Mouse (Mus musculus): ENCODE measurements around the gene Olfr960. TPM values are rescaled to one million over a fixed set of nuclear protein-coding genes. Genes with fewer than 3 reads are reported as not detected.

The Olfr960 gene
- polyA plus RNA-seq, 1 experiment from 2014 or later, result not detected

- Histone ChIP-seq H3K27me3 (replicated peaks; ENCODE audit: control insufficient read depth, insufficient read depth, low read length) (no peaks in the 10 kb centered on the region), H3K4me2 (ENCODE audit: low read length) (no peak overlapping the region), H3K4me1 (replicated peaks; ENCODE audit: control insufficient read depth, insufficient read depth, low read length) (no peaks in the 10 kb centered on the region), H3K36me3 (ENCODE audit: control insufficient read depth, insufficient read depth, low read length) (no peaks in the 10 kb centered on the region), H3K9ac (ENCODE audit: low read length) (no peak overlapping the region), H3K27ac (ENCODE audit: low read depth) (no peak overlapping the region), H3K9me3 (ENCODE audit: control insufficient read depth, low read length) (no peaks in the 10 kb centered on the region), H3K4me3 (ENCODE audit: low read depth, low read length) (no peak overlapping the region)
- DNase-seq (ENCODE audit: low spot score) (no peak), ATAC-seq (replicated peaks; ENCODE audit: low FRiP score, low TSS enrichment, low read depth) (no peak)
- 87% methylated on average over 2 of the region's 2 CpGs for WGBS
Observed at GRCm38 (mm10) chr9:39669723-39670122, 48.5 kb downstream of the Olfr960 start.

Other genes with a start within 250 kb of the Olfr960 start
- gene Olfr951, start 234.0 kb upstream of the Olfr960 start, polyA plus RNA-seq (2014; fragmentation: Nextera tagmentation; extraction: Ambion mirVana), result not detected in 2 replicates
- not detected in 2 replicates for gene Olfr952, start 194.2 kb upstream of the Olfr960 start, polyA plus RNA-seq (2014; fragmentation: Nextera tagmentation; extraction: Ambion mirVana)
- gene Olfr954, start 164.7 kb upstream of the Olfr960 start, polyA plus RNA-seq (2014; fragmentation: Nextera tagmentation; extraction: Ambion mirVana), result not detected in 2 replicates
- not detected in 2 replicates for gene Olfr955, start 149.4 kb upstream of the Olfr960 start, polyA plus RNA-seq (2014; fragmentation: Nextera tagmentation; extraction: Ambion mirVana)
- gene Olfr44, start 127.4 kb upstream of the Olfr960 start, polyA plus RNA-seq (2014; fragmentation: Nextera tagmentation; extraction: Ambion mirVana), result not detected in 2 replicates
- gene Olfr957, start 105.6 kb upstream of the Olfr960 start, polyA plus RNA-seq (2014; fragmentation: Nextera tagmentation; extraction: Ambion mirVana), result not detected in 2 replicates
- not detected in 2 replicates for gene Olfr958, start 67.3 kb upstream of the Olfr960 start, polyA plus RNA-seq (2014; fragmentation: Nextera tagmentation; extraction: Ambion mirVana)
- not detected in 2 replicates for gene Olfr959, start 45.8 kb upstream of the Olfr960 start, polyA plus RNA-seq (2014; fragmentation: Nextera tagmentation; extraction: Ambion mirVana)
- gene AW551984, start 17.0 kb upstream of the Olfr960 start, polyA plus RNA-seq (2014; fragmentation: Nextera tagmentation; extraction: Ambion mirVana), result 24.7 and 32.1 TPM in 2 replicates
- gene Olfr148, start 10.7 kb upstream of the Olfr960 start, polyA plus RNA-seq (2014; fragmentation: Nextera tagmentation; extraction: Ambion mirVana), result not detected in 2 replicates
- not detected in 2 replicates for gene Olfr961, start 23.7 kb downstream of the Olfr960 start, polyA plus RNA-seq (2014; fragmentation: Nextera tagmentation; extraction: Ambion mirVana)
- not detected in 2 replicates for gene Olfr963, start 45.8 kb downstream of the Olfr960 start, polyA plus RNA-seq (2014; fragmentation: Nextera tagmentation; extraction: Ambion mirVana)
- not detected in 2 replicates for gene Olfr149, start 85.7 kb downstream of the Olfr960 start, polyA plus RNA-seq (2014; fragmentation: Nextera tagmentation; extraction: Ambion mirVana)
- not detected in 2 replicates for gene Olfr965, start 90.0 kb downstream of the Olfr960 start, polyA plus RNA-seq (2014; fragmentation: Nextera tagmentation; extraction: Ambion mirVana)
- gene Olfr150, start 109.6 kb downstream of the Olfr960 start, polyA plus RNA-seq (2014; fragmentation: Nextera tagmentation; extraction: Ambion mirVana), result not detected in 2 replicates
- gene Olfr967, start 124.9 kb downstream of the Olfr960 start, polyA plus RNA-seq (2014; fragmentation: Nextera tagmentation; extraction: Ambion mirVana), result not detected in 2 replicates
- gene Olfr968, start 161.9 kb downstream of the Olfr960 start, polyA plus RNA-seq (2014; fragmentation: Nextera tagmentation; extraction: Ambion mirVana), result not detected in 2 replicates
- not detected in 2 replicates for gene Olfr969, start 169.6 kb downstream of the Olfr960 start, polyA plus RNA-seq (2014; fragmentation: Nextera tagmentation; extraction: Ambion mirVana)
- not detected in 2 replicates for gene Olfr970, start 187.5 kb downstream of the Olfr960 start, polyA plus RNA-seq (2014; fragmentation: Nextera tagmentation; extraction: Ambion mirVana)
- gene Olfr971, start 215.5 kb downstream of the Olfr960 start, polyA plus RNA-seq (2014; fragmentation: Nextera tagmentation; extraction: Ambion mirVana), result not detected in 2 replicates
- gene Olfr972, start 245.0 kb downstream of the Olfr960 start, polyA plus RNA-seq (2014; fragmentation: Nextera tagmentation; extraction: Ambion mirVana), result not detected in 2 replicates

Data from intestine, embryonic 14.5 days (tissue).